Mouse (Mus musculus) layer of hippocampus, adult 11-12 months (tissue): ENCODE data around the gene Gm10073.
"Not testable (repeated sequence)": the region's sequence is repeated elsewhere in the genome, so short reads cannot be mapped to it uniquely, and the experiment has no call there.

Experiments used
- DNase-seq: peaks from one replicate; pipeline ENCODE4 v3.0.0; 2022; ENCODE audit warnings: low spot score

Gene Gm10073

GRCm38 (mm10) chr8:106599265-106599979 is 26.2 kb upstream of the Gm10073 start:
- no peak for DNase-seq

GRCm38 (mm10) chr8:106597067-106597466 is 23.8 kb upstream of the Gm10073 start:
- DNase-seq: no peak

- DNase-seq: not testable (repeated sequence)
Observed at GRCm38 (mm10) chr8:106595623-106596022, 22.4 kb upstream of the Gm10073 start.

GRCm38 (mm10) chr8:106592458-106592857 is 19.2 kb upstream of the Gm10073 start:
- no peak for DNase-seq

GRCm38 (mm10) chr8:106588443-106589431 is 15.5 kb upstream of the Gm10073 start:
- DNase-seq: no peak

GRCm38 (mm10) chr8:106586896-106587295 is 13.6 kb upstream of the Gm10073 start:
- no peak for DNase-seq

GRCm38 (mm10) chr8:106585671-106586037 is 12.4 kb upstream of the Gm10073 start:
- no peak for DNase-seq

- no peak for DNase-seq
Observed at GRCm38 (mm10) chr8:106584942-106585670, 11.8 kb upstream of the Gm10073 start.

- DNase-seq: no peak
Observed at GRCm38 (mm10) chr8:106581344-106582088, 8.3 kb upstream of the Gm10073 start.

GRCm38 (mm10) chr8:106579510-106579909 is 6.2 kb upstream of the Gm10073 start:
- no peak for DNase-seq

GRCm38 (mm10) chr8:106576849-106577555 is 3.7 kb upstream of the Gm10073 start:
- DNase-seq: no peak

- DNase-seq: no peak
Observed at GRCm38 (mm10) chr8:106574283-106574682, 1.0 kb upstream of the Gm10073 start.

- DNase-seq: not testable (repeated sequence)
Observed at GRCm38 (mm10) chr8:106572175-106572574, 1.1 kb downstream of the Gm10073 start.

GRCm38 (mm10) chr8:106571551-106572172 is 1.6 kb downstream of the Gm10073 start:
- DNase-seq: no peak

GRCm38 (mm10) chr8:106570386-106570785 is 2.9 kb downstream of the Gm10073 start:
- DNase-seq: no peak

- no peak for DNase-seq
Observed at GRCm38 (mm10) chr8:106569006-106569405, 4.3 kb downstream of the Gm10073 start.

- DNase-seq: no peak
Observed at GRCm38 (mm10) chr8:106563691-106564182, 9.5 kb downstream of the Gm10073 start.

- peak; percentile 35 for DNase-seq
Observed at GRCm38 (mm10) chr8:106561097-106561865, 12.0 kb downstream of the Gm10073 start.

- peak; percentile 46 for DNase-seq
Observed at GRCm38 (mm10) chr8:106559844-106560243, 13.4 kb downstream of the Gm10073 start.
